Mouse (Mus musculus) CH12.LX (cell line): Measurements from ENCODE around the gene Dcaf4. TPM values are rescaled to one million over a fixed set of nuclear protein-coding genes. Genes with fewer than 3 reads are reported as not detected.

Source experiments
- DNase-seq: peaks from one replicate; pipeline ENCODE4 v3.0.0-alpha.2; 2013; ENCODE audit errors: extremely low read depth
- H3K27ac ChIP-seq: 2 replicates; pipeline ENCODE4 v1.5.1; 2012; ENCODE audit warnings: low read depth, mild to moderate bottlenecking, control low read depth, moderate library complexity; ENCODE audit not compliant: insufficient read depth
- H3K27me3 ChIP-seq: replicated peaks from 2 replicates; pipeline ENCODE3; 2012; ENCODE audit warnings: inconsistent platforms
- H3K36me3 ChIP-seq, 2 experiments: replicated peaks in 1 of 2; 2 replicates each; pipeline versions ENCODE3 to v1.6.1; 2012; ENCODE audit warnings: inconsistent platforms in 1 of 2, low read length in 1 of 2, mild to moderate bottlenecking in 1 of 2, mixed read lengths in 1 of 2, moderate library complexity in 1 of 2; ENCODE audit not compliant: control insufficient read depth in 1 of 2, insufficient read depth in 1 of 2
- H3K4me1 ChIP-seq, 2 experiments: 2 replicates each; pipeline ENCODE4 v1.6.1; 2012; ENCODE audit warnings: inconsistent platforms in 1 of 2, moderate library complexity in 1 of 2; ENCODE audit not compliant: insufficient read depth in 2 of 2, control insufficient read depth in 1 of 2
- H3K4me2 ChIP-seq: 2 replicates; pipeline ENCODE4 v1.6.1; 2012; ENCODE audit warnings: low read depth, mild to moderate bottlenecking, control low read depth; ENCODE audit not compliant: poor library complexity, insufficient read depth, severe bottlenecking
- H3K4me3 ChIP-seq, 3 experiments: fragments of 150-350 bp in 1 of 3; sonication (generic) in 1 of 3; replicated peaks in 1 of 3; 2 replicates each; pipeline versions ENCODE3 to v1.5.1; 2011 to 2012; ENCODE audit warnings: low read depth in 2 of 3, low read length in 2 of 3, mild to moderate bottlenecking in 2 of 3, moderate library complexity in 2 of 3, control low read depth in 1 of 3, improper control_type of control experiment in 1 of 3, inconsistent platforms in 1 of 3, mixed read lengths in 1 of 3; ENCODE audit not compliant: poor library complexity in 1 of 3
- H3K79me2 ChIP-seq: replicated peaks from 2 replicates; pipeline ENCODE4 v1.6.1; 2012; ENCODE audit warnings: mild to moderate bottlenecking, moderate library complexity; ENCODE audit not compliant: control insufficient read depth, poor library complexity, insufficient read depth, severe bottlenecking; ENCODE audit errors: extremely low read depth
- H3K9ac ChIP-seq: 2 replicates; pipeline ENCODE4 v1.6.1; 2012; ENCODE audit warnings: low read depth, mild to moderate bottlenecking, control low read depth, moderate library complexity; ENCODE audit not compliant: insufficient read depth
- H3K9me3 ChIP-seq: replicated peaks from 2 replicates; pipeline ENCODE3; 2012; ENCODE audit warnings: low read length, inconsistent platforms, mixed read lengths
- CHD1 ChIP-seq: IDR thresholded peaks from 2 replicates; pipeline ENCODE4 v1.6.1; 2012; ENCODE audit warnings: low read depth, low read length, improper control_type of control experiment, inconsistent platforms
- CHD2 ChIP-seq: IDR thresholded peaks from 2 replicates; pipeline ENCODE4 v1.6.1; 2011; ENCODE audit warnings: low read length, improper control_type of control experiment
- CTCF ChIP-seq, 2 experiments: IDR thresholded peaks in 1 of 2; conservative IDR thresholded peaks in 1 of 2; 2 replicates each; pipeline ENCODE4 v1.5.1; 2011 to 2012; ENCODE audit warnings: low read depth in 2 of 2, low read length in 2 of 2, improper control_type of control experiment in 1 of 2, inconsistent platforms in 1 of 2, mild to moderate bottlenecking in 1 of 2, moderate library complexity in 1 of 2
- E2F4 ChIP-seq: IDR thresholded peaks from 2 replicates; pipeline ENCODE4 v1.6.1; 2011; ENCODE audit warnings: low read depth, low read length, improper control_type of control experiment; ENCODE audit not compliant: insufficient replicate concordance
- ELF1 ChIP-seq: IDR thresholded peaks from 2 replicates; pipeline ENCODE4 v1.6.1; 2014; ENCODE audit warnings: low read depth, mild to moderate bottlenecking, inconsistent platforms, low read length, improper control_type of control experiment
- EP300 ChIP-seq: IDR thresholded peaks from 2 replicates; pipeline ENCODE4 v1.6.1; 2011; ENCODE audit warnings: low read length, improper control_type of control experiment
- ETS1 ChIP-seq: conservative IDR thresholded peaks from 2 replicates; pipeline ENCODE4 v1.6.1; 2012; ENCODE audit warnings: low read depth, mild to moderate bottlenecking, inconsistent platforms, low read length, improper control_type of control experiment, moderate library complexity
- GABPA ChIP-seq: IDR thresholded peaks from 2 replicates; pipeline ENCODE4 v1.6.1; 2012; ENCODE audit warnings: low read depth, low read length, improper control_type of control experiment, inconsistent platforms; ENCODE audit not compliant: insufficient replicate concordance
- IRF4 ChIP-seq: IDR thresholded peaks from 2 replicates; pipeline ENCODE4 v1.6.1; 2014; ENCODE audit warnings: low read depth, mild to moderate bottlenecking, inconsistent platforms, low read length, improper control_type of control experiment
- JUND ChIP-seq: conservative IDR thresholded peaks from 2 replicates; pipeline ENCODE4 v1.6.1; 2011; ENCODE audit warnings: low read depth, low read length, improper control_type of control experiment
- MAFK ChIP-seq: IDR thresholded peaks from 2 replicates; pipeline ENCODE4 v1.6.1; 2011; ENCODE audit warnings: low read length, improper control_type of control experiment; ENCODE audit not compliant: insufficient replicate concordance
- MAX ChIP-seq: IDR thresholded peaks from 2 replicates; pipeline ENCODE4 v1.6.1; 2011; ENCODE audit warnings: low read length, improper control_type of control experiment
- MEF2A ChIP-seq: IDR thresholded peaks from 2 replicates; pipeline ENCODE4 v1.6.1; 2014; ENCODE audit warnings: low read depth, mild to moderate bottlenecking, inconsistent platforms, low read length, improper control_type of control experiment, borderline replicate concordance
- MXI1 ChIP-seq: IDR thresholded peaks from 2 replicates; pipeline ENCODE4 v1.6.1; 2011; ENCODE audit warnings: mild to moderate bottlenecking, low read depth, low read length, improper control_type of control experiment
- POLR2A ChIP-seq: IDR thresholded peaks from 2 replicates; pipeline ENCODE4 v1.6.1; 2011; ENCODE audit warnings: low read depth, mild to moderate bottlenecking, improper control_type of control experiment, low read length
- RCOR1 ChIP-seq: conservative IDR thresholded peaks from 2 replicates; pipeline ENCODE4 v1.6.1; 2012; ENCODE audit warnings: low read depth, mild to moderate bottlenecking, inconsistent platforms, low read length, improper control_type of control experiment
- SMC3 ChIP-seq: IDR thresholded peaks from 2 replicates; pipeline ENCODE4 v1.6.1; 2011; ENCODE audit warnings: low read depth, low read length, improper control_type of control experiment
- TBP ChIP-seq: conservative IDR thresholded peaks from 2 replicates; pipeline ENCODE4 v1.6.1; 2011; ENCODE audit warnings: low read depth, low read length, improper control_type of control experiment
- TCF12 ChIP-seq: IDR thresholded peaks from 2 replicates; pipeline ENCODE4 v1.6.1; 2014; ENCODE audit warnings: low read depth, mild to moderate bottlenecking, inconsistent platforms, low read length, improper control_type of control experiment
- UBTF ChIP-seq: IDR thresholded peaks from 2 replicates; pipeline ENCODE4 v1.6.1; 2012; ENCODE audit warnings: low read depth, mild to moderate bottlenecking, inconsistent platforms, low read length, improper control_type of control experiment, moderate library complexity
- USF2 ChIP-seq: conservative IDR thresholded peaks from 2 replicates; pipeline ENCODE4 v1.6.1; 2011; ENCODE audit warnings: low read depth, low read length, improper control_type of control experiment
- dilution Hi-C: fragments of 300-500 bp; cut with MboI; formaldehyde crosslinking; loops from 2 replicates; pipeline ENCODE4 v1.14.3; 2020; ENCODE audit warnings: low sequenced_read_pairs; ENCODE audit not compliant: extremely low pct_unique_long_range_greater_than_20kb, extremely low pct_ligation_motif_present
- in situ Hi-C: fragments of 300-500 bp; cut with MboI; formaldehyde crosslinking; loops from 3 replicates; pipeline ENCODE4 v1.14.3; 2019; ENCODE audit warnings: low sequenced_read_pairs, low pct_ligation_motif_present, low pct_unique_long_range_greater_than_20kb, mixed read lengths
- polyA plus RNA-seq: library from polyadenylated mRNA; unstranded; fragments of >175 nt; gene quantifications from 2 replicates; pipeline ENCODE4 v1.2.1, GENCODE M21; 2012; ENCODE audit warnings: low read depth; ENCODE audit not compliant: insufficient read length
- total RNA-seq, 2 experiments: library from RNA; depleted of rRNA; stranded (reverse); fragments of 300-350 nt in 1 of 2; fragments of >200 nt in 1 of 2; gene quantifications; 2 replicates each; pipeline ENCODE4 v1.2.3; 2012 to 2014

Gene Dcaf4
- total and polyA plus RNA-seq, 3 experiments: 17.3 to 23.6 (median 22.0) TPM

- Histone ChIP-seq H3K4me1 (peaks cover 0 to 8% of the 10 kb centered on the region in 2 experiments; a peak in 2 of 4 replicates), H3K9me3 (no peaks in the 10 kb centered on the region), H3K79me2 (no peaks in the 10 kb centered on the region), H3K4me3 (peak overlapping the region in 1 of 3 experiments; percentile 55), H3K27ac (no peak overlapping the region), H3K4me2 (peak overlapping the region; percentile 82), H3K27me3 (no peaks in the 10 kb centered on the region), H3K9ac (0 out of 2 replicates have a peak overlapping the region, but pooled peaks have one; percentile 21), H3K36me3 (no peaks in the 10 kb centered on the region)
- in situ Hi-C loops (no loop called here), dilution Hi-C loops (no loop called here)
- TF ChIP-seq CHD1 (no peak), E2F4 (no peak), USF2 (no peak), CTCF (conservative IDR thresholded peaks at IDR 0.05 in 1 of 2, IDR thresholded peaks at IDR 0.05 in 1 of 2; ENCODE audit: low read depth in 2 of 2, low read length in 2 of 2) (no peak), EP300 (no peak)
- DNase-seq: no peak
Measured at GRCm38 (mm10) chr12:83512783-83513182, 7.5 kb upstream of the Dcaf4 start.

- no peak for DNase-seq
- Histone ChIP-seq H3K4me1 (peaks cover 0 to 8% of the 10 kb centered on the region in 2 experiments; a peak in 2 of 4 replicates), H3K27me3 (no peaks in the 10 kb centered on the region), H3K4me2 (peak overlapping the region; percentile 82; the same call in 1 of the 2 replicates), H3K36me3 (no peaks in the 10 kb centered on the region), H3K4me3 (no peak overlapping the region), H3K9ac (no peak overlapping the region), H3K79me2 (no peaks in the 10 kb centered on the region), H3K27ac (no peak overlapping the region), H3K9me3 (no peaks in the 10 kb centered on the region)
- TF ChIP-seq UBTF (no peak), GABPA (no peak), IRF4 (no peak), CHD2 (no peak), MAX (no peak), ETS1 (no peak), SMC3 (no peak), MEF2A (no peak), JUND (no peak), POLR2A (no peak), MAFK (no peak), TCF12 (no peak), RCOR1 (no peak), TBP (no peak), MXI1 (no peak), ELF1 (no peak)
- dilution Hi-C loops: no loop called here
- in situ Hi-C loops: no loop called here
Measured at GRCm38 (mm10) chr12:83513185-83513584, 7.1 kb upstream of the Dcaf4 start.
